Mouse (Mus musculus) liver, embryonic 14.5 days (tissue): ENCODE results near the gene Sorcs2.

Source experiments
- CTCF ChIP-seq: IDR thresholded peaks from 2 replicates; pipeline ENCODE4 v1.5.1; 2016; ENCODE audit warnings: antibody characterized with exemption, low read depth, control low read depth
- EP300 ChIP-seq: IDR thresholded peaks from 2 replicates; pipeline ENCODE4 v1.6.1; 2016; ENCODE audit warnings: antibody characterized with exemption, low read depth

DNA sequence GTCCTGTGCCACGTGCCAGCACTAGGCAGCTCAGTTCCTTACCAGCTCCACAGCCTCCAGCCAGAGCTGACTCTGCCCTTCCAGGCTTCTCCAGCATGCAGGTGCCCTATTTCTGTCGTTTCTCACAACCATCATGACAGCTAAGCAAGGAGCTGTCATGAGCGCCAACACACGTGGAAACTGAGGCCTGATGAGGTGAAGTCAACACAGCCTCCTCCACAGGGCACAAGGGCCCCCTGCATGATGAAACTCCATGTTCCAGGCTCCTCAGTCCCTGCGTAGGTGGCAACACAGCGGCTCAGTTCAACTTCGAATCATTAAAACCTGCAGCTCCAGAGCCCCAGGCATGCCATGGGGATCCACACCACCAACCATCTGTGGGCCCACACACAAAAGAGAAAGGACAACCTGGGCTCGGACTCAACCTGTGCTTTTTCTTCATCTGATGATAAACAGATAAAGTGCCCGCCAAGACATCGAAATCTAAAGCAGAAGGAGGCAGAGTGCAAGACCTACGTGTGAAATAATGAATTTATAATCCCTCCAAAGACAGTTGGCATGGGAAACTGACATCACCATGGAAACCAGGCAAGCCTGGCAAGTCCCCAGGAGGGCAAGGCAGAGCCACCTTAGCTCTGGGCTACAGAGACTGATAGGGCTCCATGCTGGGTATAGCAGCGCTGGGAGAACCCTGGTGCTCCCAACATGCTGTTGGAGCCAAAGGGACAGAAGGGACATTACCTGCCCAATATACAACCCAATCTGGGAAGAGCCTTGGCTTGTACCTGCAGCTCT lies 139.4 kb downstream of the Sorcs2 start:
- TF ChIP-seq CTCF (no peak), EP300 (no peak)
